8 mouse cellular contexts compared by ENCODE assay signal in genomic region chr7:30095551-30096125, GRCm38 (mm10). TPM values are rescaled to one million over a fixed set of nuclear protein-coding genes. Genes with fewer than 3 reads are reported as not detected.
A peak's percentile ranks its signal among the peaks of the same experiment; 100 is the strongest.
DNase-seq lines count a peak whose midpoint lies in the region; ATAC-seq lines count a peak whose summit lies in the region.

No protein-coding gene starts in this region.

- peak; percentile 26 for DNase-seq in retina, postnatal 1 day
- no peak for DNase-seq in gastrocnemius, postnatal 25 days
- no peak for DNase-seq in spleen, postnatal 4 days (ENCODE audit: low spot score in 2 of 2)
- DNase-seq in layer of hippocampus, adult 18-20 months (ENCODE audit: low spot score in 2 of 2), result no peak

- H3K4me1 ChIP-seq in megakaryocyte, embryonic 14.5 days, result peaks cover 47% of the 10 kb centered on the region
- H3K4me1 ChIP-seq in embryonic facial prominence, embryonic 15.5 days, result peaks cover 25% of the 10 kb centered on the region
- H3K4me1 ChIP-seq in limb, embryonic 12.5 days (replicated peaks), result peaks cover 16% of the 10 kb centered on the region

- no peaks in the 10 kb centered on the region for H3K27me3 ChIP-seq in megakaryocyte, embryonic 14.5 days (replicated peaks)
- no peaks in the 10 kb centered on the region for H3K27me3 ChIP-seq in embryonic facial prominence, embryonic 15.5 days
- H3K27me3 ChIP-seq in limb, embryonic 12.5 days, result no peaks in the 10 kb centered on the region

- 1% methylated on average over 5 of the region's 5 CpGs for WGBS in embryonic facial prominence, embryonic 15.5 days
- 9% methylated on average over 5 of the region's 5 CpGs for WGBS in limb, embryonic 12.5 days

- H3K4me2 ChIP-seq in embryonic facial prominence, embryonic 15.5 days (replicated peaks), result peak overlapping the region; percentile 63
- peak overlapping the region; percentile 70 for H3K4me2 ChIP-seq in limb, embryonic 12.5 days

- no peak for ATAC-seq in megakaryocyte, adult 5-6 weeks (ENCODE audit: poor library complexity, severe bottlenecking)
- ATAC-seq in embryonic facial prominence, embryonic 15.5 days (ENCODE audit: insufficient number of reproducible peaks, low FRiP score, low TSS enrichment, low read depth), result no peak
- no peak for ATAC-seq in limb, embryonic 12.5 days (ENCODE audit: insufficient number of reproducible peaks, insufficient read depth, low FRiP score, low TSS enrichment, low read depth)

- peak overlapping the region; percentile 18 for H3K9ac ChIP-seq in embryonic facial prominence, embryonic 15.5 days
- peak overlapping the region; percentile 64 for H3K9ac ChIP-seq in limb, embryonic 12.5 days (replicated peaks)

- no peaks in the 10 kb centered on the region for H3K9me3 ChIP-seq in megakaryocyte, embryonic 14.5 days
- H3K9me3 ChIP-seq in embryonic facial prominence, embryonic 15.5 days (replicated peaks), result no peaks in the 10 kb centered on the region
- no peaks in the 10 kb centered on the region for H3K9me3 ChIP-seq in limb, embryonic 12.5 days

- H3K27ac ChIP-seq in embryonic facial prominence, embryonic 15.5 days (replicated peaks), result peak overlapping the region; percentile 73
- H3K27ac ChIP-seq in limb, embryonic 12.5 days, result peak overlapping the region; percentile 98

- peaks cover 22% of the 10 kb centered on the region for H3K36me3 ChIP-seq in megakaryocyte, embryonic 14.5 days (replicated peaks; ENCODE audit: low read length)
- H3K36me3 ChIP-seq in embryonic facial prominence, embryonic 15.5 days, result peaks cover 24% of the 10 kb centered on the region
- peaks cover 32% of the 10 kb centered on the region for H3K36me3 ChIP-seq in limb, embryonic 12.5 days

- H3K4me3 ChIP-seq in megakaryocyte, embryonic 14.5 days (replicated peaks), result peak overlapping the region; percentile 91
- peak overlapping the region; percentile 58 for H3K4me3 ChIP-seq in embryonic facial prominence, embryonic 15.5 days (replicated peaks)
- H3K4me3 ChIP-seq in limb, embryonic 12.5 days (replicated peaks), result peak overlapping the region; percentile 57

RNA-seq across cellular contexts. Expression of gene Zfp260, which starts 1.1 kb away (rescaled TPM):
- polyA plus RNA-seq in megakaryocyte, embryonic 14.5 days (2012; ENCODE audit: insufficient read depth, low replicate concordance), result 0.26 TPM in 1 of 2 replicates, not detected in the other
- total RNA-seq in megakaryocyte, adult 5-6 weeks (2015), result 26.0 and 29.6 TPM in 2 replicates
- total RNA-seq in megakaryocyte, adult 5-6 weeks (2017), result 22.8 and 26.4 TPM in 2 replicates
- polyA plus RNA-seq in embryonic facial prominence, embryonic 15.5 days (2015; fragmentation: Nextera tagmentation; extraction: Ambion mirVana), result 120 and 122 TPM in 2 replicates
- 138 and 146 TPM in 2 replicates for polyA plus RNA-seq in limb, embryonic 12.5 days (2016; fragmentation: Nextera tagmentation; extraction: Ambion mirVana)
- total RNA-seq in gastrocnemius, postnatal 25 days (2021), result 10 to 100 TPM; 24.1 to 24.4 TPM
- 10 to 100 TPM; 75.7 to 78.3 TPM for total RNA-seq in layer of hippocampus, adult 18-20 months (2021)

RNA-seq across cellular contexts. Expression of gene Zfp566, which starts 5.3 kb away (rescaled TPM):
- 0.37 TPM in 1 of 2 replicates, not detected in the other for polyA plus RNA-seq in megakaryocyte, embryonic 14.5 days (2012; ENCODE audit: insufficient read depth, low replicate concordance)
- 2.7 and 3.5 TPM in 2 replicates for total RNA-seq in megakaryocyte, adult 5-6 weeks (2015)
- 0.85 and 1.9 TPM in 2 replicates for total RNA-seq in megakaryocyte, adult 5-6 weeks (2017)
- polyA plus RNA-seq in embryonic facial prominence, embryonic 15.5 days (2015; fragmentation: Nextera tagmentation; extraction: Ambion mirVana), result 9.4 and 10.6 TPM in 2 replicates
- polyA plus RNA-seq in limb, embryonic 12.5 days (2016; fragmentation: Nextera tagmentation; extraction: Ambion mirVana), result 17.0 and 25.0 TPM in 2 replicates
- total RNA-seq in gastrocnemius, postnatal 25 days (2021), result 1 to 10 TPM; 1.6 to 2.3 TPM
- total RNA-seq in layer of hippocampus, adult 18-20 months (2021), result 1 to 10 TPM; 5.9 to 8.7 TPM

RNA-seq across cellular contexts. Expression of gene Gm26920, which starts 5.4 kb away (rescaled TPM):
- not detected in 2 replicates for polyA plus RNA-seq in megakaryocyte, embryonic 14.5 days (2012; ENCODE audit: insufficient read depth, low replicate concordance)
- total RNA-seq in megakaryocyte, adult 5-6 weeks (2015), result 1.4 TPM in 1 of 2 replicates, not detected in the other
- total RNA-seq in megakaryocyte, adult 5-6 weeks (2017), result not detected in 2 replicates
- polyA plus RNA-seq in embryonic facial prominence, embryonic 15.5 days (2015; fragmentation: Nextera tagmentation; extraction: Ambion mirVana), result 0.73 and 1.9 TPM in 2 replicates
- polyA plus RNA-seq in limb, embryonic 12.5 days (2016; fragmentation: Nextera tagmentation; extraction: Ambion mirVana), result 3.4 and 3.7 TPM in 2 replicates
- total RNA-seq in gastrocnemius, postnatal 25 days (2021), result not detected
- total RNA-seq in layer of hippocampus, adult 18-20 months (2021), result under 1 TPM in 1 of 2 experiments, not detected in 1; 0.64 TPM

RNA-seq across cellular contexts. Expression of gene Zfp82, which starts 22.9 kb away (rescaled TPM):
- polyA plus RNA-seq in megakaryocyte, embryonic 14.5 days (2012; ENCODE audit: insufficient read depth, low replicate concordance), result 0.21 TPM in 1 of 2 replicates, not detected in the other
- 0.83 and 0.91 TPM in 2 replicates for total RNA-seq in megakaryocyte, adult 5-6 weeks (2015)
- total RNA-seq in megakaryocyte, adult 5-6 weeks (2017), result 3.0 and 3.2 TPM in 2 replicates
- polyA plus RNA-seq in embryonic facial prominence, embryonic 15.5 days (2015; fragmentation: Nextera tagmentation; extraction: Ambion mirVana), result 7.9 and 8.3 TPM in 2 replicates
- polyA plus RNA-seq in limb, embryonic 12.5 days (2016; fragmentation: Nextera tagmentation; extraction: Ambion mirVana), result 6.8 and 7.1 TPM in 2 replicates
- total RNA-seq in gastrocnemius, postnatal 25 days (2021), result 1 to 10 TPM; 1.5 to 1.7 TPM
- total RNA-seq in layer of hippocampus, adult 18-20 months (2021), result 1 to 10 TPM; 4.7 to 4.9 TPM

RNA-seq across cellular contexts. Expression of gene Zfp382, which starts 26.1 kb away (rescaled TPM):
- not detected in 2 replicates for polyA plus RNA-seq in megakaryocyte, embryonic 14.5 days (2012; ENCODE audit: insufficient read depth, low replicate concordance)
- total RNA-seq in megakaryocyte, adult 5-6 weeks (2015), result 6.7 and 7.8 TPM in 2 replicates
- total RNA-seq in megakaryocyte, adult 5-6 weeks (2017), result 14.9 and 15.2 TPM in 2 replicates
- polyA plus RNA-seq in embryonic facial prominence, embryonic 15.5 days (2015; fragmentation: Nextera tagmentation; extraction: Ambion mirVana), result 14.6 and 15.4 TPM in 2 replicates
- polyA plus RNA-seq in limb, embryonic 12.5 days (2016; fragmentation: Nextera tagmentation; extraction: Ambion mirVana), result 11.8 and 16.7 TPM in 2 replicates
- total RNA-seq in gastrocnemius, postnatal 25 days (2021), result 1 to 10 TPM; 1.0 to 1.1 TPM
- 10 to 100 TPM; 29.8 to 34.3 TPM for total RNA-seq in layer of hippocampus, adult 18-20 months (2021)
